Comparison of ENCODE assay signal across 18 mouse cellular contexts in the genomic region with DNA sequence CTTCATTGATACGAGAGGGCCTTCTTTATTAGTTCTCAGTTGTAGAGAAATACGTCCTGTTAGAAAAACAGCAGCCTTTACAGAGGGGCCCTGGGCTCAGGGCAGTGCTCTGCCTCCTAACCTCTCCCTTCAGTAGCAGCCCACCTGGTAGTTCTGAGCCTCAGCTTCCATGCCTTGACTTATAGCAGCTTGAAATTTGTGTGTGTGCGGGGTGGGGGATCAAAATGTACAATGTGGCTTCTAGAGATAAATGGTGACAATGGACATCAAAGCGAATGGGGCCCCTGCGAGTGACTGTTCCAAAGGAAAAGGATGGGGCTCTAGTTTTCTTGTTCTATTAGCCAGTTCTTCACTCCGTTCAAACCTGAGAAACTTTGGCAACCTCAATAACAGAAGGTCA.
"Had no signal": no experiment of that assay in that cellular context is flagged by ENCODE, and none has a peak within 500 bp of the region (broad histone marks: within the 10 kb centered on the region; RNA-seq: fewer than 3 reads in every experiment).

No protein-coding gene starts in this region.

- DNase-seq: lung, adult 18-20 months; lung, embryonic 14.5 days; lung, postnatal 10 days; lung, postnatal 4 days; midbrain, embryonic 14.5 days; retina, postnatal 1 day; right cerebral cortex, adult 18-20 months; right cerebral cortex, postnatal 25 days; right cerebral cortex, postnatal 4 days; spleen, adult 18-20 months; thymus, adult 18-20 months; thymus, postnatal 14 days; thymus, postnatal 36 days had no signal

- H3K4me3 ChIP-seq: midbrain, embryonic 10.5 days; myocyte; neural tube, embryonic 13.5 days; neural tube, embryonic 15.5 days had no signal

- H3K36me3 ChIP-seq: midbrain, embryonic 10.5 days; neural tube, embryonic 13.5 days had no signal

- H3K9ac ChIP-seq: lung, embryonic 14.5 days; neural tube, embryonic 13.5 days; neural tube, embryonic 15.5 days had no signal

- H3K4me2 ChIP-seq: lung, embryonic 14.5 days; neural tube, embryonic 13.5 days; neural tube, embryonic 15.5 days had no signal

- H3K9me3 ChIP-seq: midbrain, embryonic 10.5 days; neural tube, embryonic 13.5 days; neural tube, embryonic 15.5 days had no signal

- H3K27ac ChIP-seq: midbrain, embryonic 10.5 days; neural tube, embryonic 13.5 days; neural tube, embryonic 15.5 days had no signal

- ATAC-seq: midbrain, embryonic 16.5 days had no signal

- H3K27me3 ChIP-seq: neural tube, embryonic 13.5 days; neural tube, embryonic 15.5 days had no signal
